ENCODE assay signal across 13 mouse cellular contexts in the genomic region with DNA sequence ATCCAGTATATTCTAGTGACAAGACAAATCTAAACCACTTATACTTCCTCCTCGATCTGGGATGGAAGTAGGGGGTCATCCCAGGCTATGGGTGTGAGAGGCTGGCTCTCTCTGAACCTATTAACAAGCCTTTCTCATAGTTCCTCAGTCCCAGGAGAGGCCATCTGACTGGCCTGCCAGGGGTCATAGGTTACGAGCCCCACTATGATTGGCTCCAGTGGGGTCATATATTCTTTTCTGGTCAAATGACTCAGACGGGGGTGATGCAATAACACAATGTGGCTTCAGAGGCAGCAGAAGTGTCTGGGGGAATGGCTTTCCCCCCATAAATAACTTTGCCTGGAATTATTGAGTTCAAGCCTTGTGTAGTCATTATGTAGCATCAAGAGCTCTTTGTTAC. TPM values are rescaled to one million over a fixed set of nuclear protein-coding genes. Genes with fewer than 3 reads are reported as not detected.
DNase-seq lines count a peak whose midpoint lies in the region; ATAC-seq and TF ChIP-seq lines count a peak whose summit lies in the region.
"Had no signal": no experiment of that assay in that cellular context is flagged by ENCODE, and none has a peak within 500 bp of the region (broad histone marks: within the 10 kb centered on the region; RNA-seq: fewer than 3 reads in every experiment).

No protein-coding gene starts in this region.

- no peak overlapping the region for H3K4me3 ChIP-seq in lung, postnatal 0 days (ENCODE audit: low read depth, low read length)
- H3K4me3 ChIP-seq in myocyte, result no peak overlapping the region
- H3K4me3 ChIP-seq: heart, embryonic 12.5 days; midbrain, embryonic 12.5 days; stomach, embryonic 15.5 days had no signal

- H3K27ac ChIP-seq in lung, postnatal 0 days (ENCODE audit: low read length), result no peak overlapping the region
- H3K27ac ChIP-seq: hindbrain, embryonic 14.5 days; midbrain, embryonic 12.5 days had no signal

- TF ChIP-seq CTCF in lung, postnatal 0 days (IDR thresholded peaks at IDR 0.05), result no peak

- DNase-seq in heart, adult 11 months, result peak; percentile 92
- DNase-seq in heart, postnatal 4 days, result no peak
- DNase-seq in lung, postnatal 0 days (ENCODE audit: low spot score), result peak; percentile 40
- no peak for DNase-seq in lung, postnatal 4 days
- DNase-seq in fibroblast of lung, adult 2 months (ENCODE audit: low read depth), result peak; percentile 35
- DNase-seq in lung, postnatal 10 days, result no peak
- no peak for DNase-seq in left cerebral cortex, adult 9 months (ENCODE audit: low spot score in 2 of 2)

- TF ChIP-seq EP300 in lung, postnatal 0 days (IDR thresholded peaks at IDR 0.05), result no peak

- H3K4me2 ChIP-seq in lung, postnatal 0 days (replicated peaks; ENCODE audit: low read depth, low read length), result no peak overlapping the region
- H3K4me2 ChIP-seq in myocyte (ENCODE audit: low read depth), result no peak overlapping the region
- H3K4me2 ChIP-seq: heart, embryonic 12.5 days; hindbrain, embryonic 14.5 days; midbrain, embryonic 12.5 days; stomach, embryonic 15.5 days had no signal

- no peaks in the 10 kb centered on the region for H3K79me2 ChIP-seq in myocyte (ENCODE audit: control insufficient read depth, insufficient read depth)

- no peaks in the 10 kb centered on the region for H3K27me3 ChIP-seq in lung, postnatal 0 days (replicated peaks; ENCODE audit: insufficient read depth, low read length)
- peaks cover under 1% of the 10 kb centered on the region for H3K27me3 ChIP-seq in myocyte (ENCODE audit: control insufficient read depth, insufficient read depth, insufficient read length)
- H3K27me3 ChIP-seq: stomach, embryonic 15.5 days had no signal

- H3K36me3 ChIP-seq in lung, postnatal 0 days (ENCODE audit: insufficient read depth, low read length), result no peaks in the 10 kb centered on the region
- H3K36me3 ChIP-seq in myocyte (ENCODE audit: control insufficient read depth, insufficient read depth), result no peaks in the 10 kb centered on the region
- H3K36me3 ChIP-seq: heart, embryonic 12.5 days; midbrain, embryonic 12.5 days; stomach, embryonic 15.5 days had no signal

- TF ChIP-seq POLR2A in myocyte (IDR thresholded peaks at IDR 0.05; ENCODE audit: insufficient read length, low read depth), result no peak

- ATAC-seq in lung, postnatal 0 days, result peak; percentile 36
- ATAC-seq: CD4-positive, CD25-positive, alpha-beta regulatory T cell, adult 4 months had no signal

- H3ac ChIP-seq in myocyte (ENCODE audit: control insufficient read depth, insufficient read length), result no peak overlapping the region

- H3K9me3 ChIP-seq in lung, postnatal 0 days (ENCODE audit: low read length), result no peaks in the 10 kb centered on the region
- H3K9me3 ChIP-seq: midbrain, embryonic 12.5 days; stomach, embryonic 15.5 days had no signal

- H3K4me1 ChIP-seq in lung, postnatal 0 days (ENCODE audit: insufficient read depth, low read depth, low read length), result no peaks in the 10 kb centered on the region

- H3K9ac ChIP-seq in lung, postnatal 0 days (replicated peaks; ENCODE audit: low read depth), result no peak overlapping the region
- H3K9ac ChIP-seq: heart, embryonic 12.5 days; hindbrain, embryonic 14.5 days; midbrain, embryonic 12.5 days; stomach, embryonic 15.5 days had no signal

- 75% methylated on average over 3 of the region's 3 CpGs for WGBS in lung, postnatal 0 days

TF ChIP-seq in myocyte, 11 proteins besides CTCF, POLR2A, EP300 and RAD21:
- no peak for TF ChIP-seq MAX (IDR thresholded peaks at IDR 0.05; ENCODE audit: low read depth)
- TF ChIP-seq CEBPB (IDR thresholded peaks at IDR 0.05; ENCODE audit: insufficient read depth, poor library complexity, severe bottlenecking), result peak; percentile 85

RNA-seq across cellular contexts. Expression of gene Mvb12b, which starts 31.1 kb away (rescaled TPM):
- 10 to 100 TPM; 28.1 to 29.3 TPM for total RNA-seq in heart, postnatal 4 days (2021)
- polyA plus RNA-seq in lung, postnatal 0 days (2015; fragmentation: Nextera tagmentation; extraction: Ambion mirVana), result 21.3 and 24.5 TPM in 2 replicates
- 14.5 TPM for polyA plus RNA-seq in myocyte (2012; fragmentation: generic; extraction: Trizol)

Comparison
In these comparisons a context has a peak if more than half of its experiments do, and no peak if none do; other contexts are left out.
1. DNase-seq: peak in heart, adult 11 months (single experiment), lung, postnatal 0 days (single experiment) and fibroblast of lung, adult 2 months (single experiment); none in heart, postnatal 4 days (single experiment), lung, postnatal 4 days (0 of 2), lung, postnatal 10 days (single experiment) and left cerebral cortex, adult 9 months (0 of 2).